Mouse (Mus musculus): ENCODE results near the gene Akt1.

GRCm38 (mm10) chr12:112648081-112648480 is 26.6 kb downstream of the Akt1 start:
- TF ChIP-seq CTCF (IDR thresholded peaks at IDR 0.05; ENCODE audit: low read depth) = no peak
- TF ChIP-seq EP300 (IDR thresholded peaks at IDR 0.05; ENCODE audit: low read depth) = no peak

Measured in liver, postnatal 0 days (tissue).